Mouse (Mus musculus) embryonic fibroblast, embryonic 13.5 days (primary cell): ENCODE data around the gene Kctd10.

ENCODE experiments used
- CTCF ChIP-seq: IDR thresholded peaks from 2 replicates; pipeline ENCODE4 v1.5.1; 2011; ENCODE audit warnings: mild to moderate bottlenecking, control low read depth, low read length, moderate library complexity, borderline replicate concordance; ENCODE audit not compliant: insufficient read depth
- POLR2A ChIP-seq: IDR thresholded peaks from 2 replicates; pipeline ENCODE4 v1.6.1; 2011; ENCODE audit warnings: low read depth, mild to moderate bottlenecking, control low read depth, low read length, moderate library complexity

DNA sequence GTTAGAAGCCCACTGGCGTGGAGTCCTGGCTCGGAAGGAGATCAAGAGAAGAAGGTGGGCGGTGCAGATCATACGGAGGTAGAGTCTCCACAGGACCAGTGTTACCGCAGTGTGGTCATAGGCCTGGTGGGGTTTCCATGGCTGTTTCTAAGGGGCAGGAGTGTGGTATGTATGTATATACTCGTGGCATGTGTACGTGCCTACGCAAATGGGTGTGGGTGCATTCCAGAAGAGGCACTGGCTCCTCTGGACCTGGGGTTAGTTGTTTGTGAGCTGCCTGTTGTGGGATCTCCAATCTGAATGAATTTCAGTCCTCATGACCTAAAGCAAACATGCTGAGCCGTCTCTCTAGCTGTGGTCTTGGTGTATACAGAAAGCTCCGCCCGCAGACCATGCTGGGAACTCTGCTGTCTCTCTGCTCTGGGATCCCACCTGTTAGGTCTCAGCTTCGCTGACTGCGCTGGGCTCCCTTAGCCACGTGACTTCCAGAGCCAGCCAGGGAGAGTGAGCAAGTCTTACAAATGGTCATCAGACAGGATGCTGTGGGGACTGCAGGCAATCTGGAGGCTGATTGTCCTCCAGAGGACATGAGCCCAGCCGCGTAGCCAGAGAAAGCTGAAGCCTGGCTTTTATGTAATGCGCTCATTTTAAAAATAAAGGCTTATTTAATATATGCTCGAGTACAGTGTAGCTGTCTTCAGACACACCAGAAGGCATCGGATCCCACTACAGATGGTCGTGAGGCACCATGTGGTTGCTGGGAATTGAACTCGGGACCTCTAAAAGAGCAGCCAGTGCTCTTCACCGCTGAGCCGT, 23.2 kb downstream of the Kctd10 start:
- TF ChIP-seq CTCF (no peak), POLR2A (peak; percentile 41; the same call in 1 of the 2 replicates)
